Mouse (Mus musculus) fibroblast of lung, adult 2 months (primary cell): ENCODE measurements around the gene H2-M10.4.
"Not testable (repeated sequence)": the region's sequence is repeated elsewhere in the genome, so short reads cannot be mapped to it uniquely, and the experiment has no call there.

Source experiments
- DNase-seq: peaks from one replicate; pipeline ENCODE4 v3.0.0-alpha.2; 2011; ENCODE audit warnings: low read depth

H2-M10.4 gene

GRCm38 (mm10) chr17:36462234-36462633, at the start of gene H2-M10.4:
Gene H2-M10.4, minus strand, starts transcription at chr17:36462334.
- DNase-seq: no peak

- DNase-seq: no peak
These were observed 41.8 kb upstream of the H2-M10.4 start for GRCm38 (mm10) chr17:36503910-36504309.

GRCm38 (mm10) chr17:36500435-36500834, 38.3 kb upstream of the H2-M10.4 start:
- DNase-seq: no peak

- DNase-seq: not testable (repeated sequence)
These were observed 26.0 kb upstream of the H2-M10.4 start for GRCm38 (mm10) chr17:36488181-36488580.

- DNase-seq: no peak
These were observed 24.6 kb upstream of the H2-M10.4 start for GRCm38 (mm10) chr17:36486687-36487230.

- no peak for DNase-seq
These were observed 21.7 kb upstream of the H2-M10.4 start for GRCm38 (mm10) chr17:36483865-36484264.

- DNase-seq: no peak
These were observed 5.9 kb downstream of the H2-M10.4 start for GRCm38 (mm10) chr17:36456260-36456659.

GRCm38 (mm10) chr17:36431411-36431810, 30.7 kb downstream of the H2-M10.4 start:
- DNase-seq: no peak

- peak; percentile 13 for DNase-seq
These were observed 43.9 kb downstream of the H2-M10.4 start for GRCm38 (mm10) chr17:36418091-36418754.

- DNase-seq: no peak
These were observed 44.7 kb downstream of the H2-M10.4 start for GRCm38 (mm10) chr17:36417416-36417815.

GRCm38 (mm10) chr17:36415407-36415806, 46.7 kb downstream of the H2-M10.4 start:
- no peak for DNase-seq

- DNase-seq: no peak
These were observed 47.8 kb downstream of the H2-M10.4 start for GRCm38 (mm10) chr17:36414361-36414760.
